Mouse (Mus musculus) bone marrow, adult 2 months (tissue): Measurements from ENCODE around the gene Cntn5.

Experiments
- CTCF ChIP-seq: fragments of 200-500 bp; IDR thresholded peaks from 2 replicates; pipeline ENCODE4 v1.5.1; 2011; ENCODE audit warnings: low read length, control low read depth; ENCODE audit not compliant: control insufficient read depth, insufficient read depth
- POLR2A ChIP-seq: fragments of 200-500 bp; IDR thresholded peaks from 2 replicates; pipeline ENCODE4 v1.6.1; 2011; ENCODE audit warnings: low read depth, mild to moderate bottlenecking, control low read depth, low read length, borderline replicate concordance; ENCODE audit not compliant: control insufficient read depth

DNA sequence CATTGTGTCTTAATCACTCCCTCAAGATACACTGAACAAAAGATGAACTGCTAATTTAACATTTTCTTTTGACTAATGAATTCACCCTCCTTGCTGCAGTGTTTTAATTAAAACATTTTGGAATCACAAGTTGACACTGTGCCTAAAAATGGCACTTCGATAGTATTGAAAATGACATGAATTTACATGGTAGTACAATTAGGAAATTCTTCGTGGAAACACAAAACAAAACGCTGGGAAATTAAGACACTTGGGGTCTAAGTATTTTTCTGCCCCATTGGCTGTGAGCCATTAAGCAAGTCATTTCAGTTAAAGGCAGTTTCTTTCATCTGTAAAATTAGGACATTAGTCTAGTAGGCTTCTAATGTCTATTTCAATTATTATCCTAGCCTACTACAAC lies 1043.9 kb downstream of the Cntn5 start:
- TF ChIP-seq POLR2A (no peak), CTCF (no peak)
